Mouse (Mus musculus): ENCODE data around the gene Tbx3.

Gene Tbx3

DNA sequence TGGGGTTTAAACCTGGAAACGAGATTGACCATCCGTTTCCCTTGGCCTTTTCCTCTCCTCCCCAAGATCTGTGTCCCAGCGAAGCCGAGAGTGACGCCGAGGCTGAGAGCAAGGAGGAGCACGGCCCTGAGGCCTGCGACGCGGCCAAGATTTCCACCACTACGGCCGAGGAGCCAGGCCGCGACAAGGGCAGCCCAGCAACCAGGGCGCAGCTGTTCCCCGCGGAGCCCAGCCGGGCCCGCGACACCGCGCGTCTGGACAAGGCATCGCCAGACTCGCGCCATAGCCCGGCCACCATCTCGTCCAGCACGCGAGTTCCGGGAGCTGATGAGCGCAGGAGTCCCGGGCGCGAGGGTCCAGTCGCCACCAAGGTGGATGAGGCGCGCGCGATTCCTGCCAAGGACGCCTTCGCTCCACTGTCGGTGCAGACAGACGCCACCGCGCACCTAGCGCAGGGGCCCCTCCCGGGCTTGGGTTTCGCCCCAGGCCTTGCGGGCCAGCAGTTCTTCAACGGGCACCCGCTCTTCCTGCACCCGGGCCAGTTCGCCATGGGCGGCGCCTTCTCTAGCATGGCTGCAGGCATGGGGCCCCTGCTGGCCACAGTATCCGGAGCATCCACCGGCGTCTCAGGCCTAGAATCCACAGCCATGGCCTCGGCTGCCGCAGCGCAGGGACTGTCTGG lies 10.0 kb downstream of the Tbx3 start:
- DNase-seq: peak; percentile 24

DNA sequence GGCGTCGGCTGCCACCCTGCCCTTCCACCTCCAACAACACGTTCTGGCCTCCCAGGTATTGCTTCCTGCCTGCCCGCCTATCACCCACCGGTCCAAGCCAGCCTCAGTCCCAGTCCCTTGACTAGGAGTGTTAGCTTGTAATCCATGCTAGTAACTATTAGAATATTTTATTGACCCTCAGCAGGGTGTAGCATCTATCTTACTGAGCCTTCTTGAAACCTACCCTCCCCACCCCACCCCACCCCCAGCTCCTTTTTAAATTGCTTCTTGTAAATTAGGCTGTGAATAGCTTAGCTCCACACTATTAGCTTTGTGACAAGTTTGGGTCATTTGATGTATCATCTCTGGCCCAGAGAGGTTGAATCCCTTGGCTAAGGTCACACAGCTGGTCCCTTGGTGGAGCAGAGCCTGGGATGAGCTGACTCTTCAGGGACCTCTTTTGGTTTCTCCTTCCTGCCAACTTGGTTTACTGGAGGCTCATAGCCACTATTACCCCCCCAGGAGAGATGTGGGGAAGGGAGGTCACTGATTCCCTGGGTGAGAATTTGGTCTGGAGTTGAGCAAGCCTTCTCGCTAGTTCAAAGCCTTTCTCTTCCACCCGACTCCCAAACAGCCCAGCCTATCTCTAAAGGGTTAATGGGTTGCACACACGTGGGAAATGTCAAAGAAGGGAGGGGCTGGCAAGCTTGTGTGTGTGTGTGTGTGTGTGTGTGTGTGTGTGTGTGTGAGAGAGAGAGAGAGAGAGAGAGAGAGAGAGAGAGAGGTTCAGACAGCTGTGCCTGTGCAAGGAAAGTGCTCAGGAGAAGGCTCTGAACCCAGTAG lies 10.8 kb downstream of the Tbx3 start:
- DNase-seq: no peak

DNA sequence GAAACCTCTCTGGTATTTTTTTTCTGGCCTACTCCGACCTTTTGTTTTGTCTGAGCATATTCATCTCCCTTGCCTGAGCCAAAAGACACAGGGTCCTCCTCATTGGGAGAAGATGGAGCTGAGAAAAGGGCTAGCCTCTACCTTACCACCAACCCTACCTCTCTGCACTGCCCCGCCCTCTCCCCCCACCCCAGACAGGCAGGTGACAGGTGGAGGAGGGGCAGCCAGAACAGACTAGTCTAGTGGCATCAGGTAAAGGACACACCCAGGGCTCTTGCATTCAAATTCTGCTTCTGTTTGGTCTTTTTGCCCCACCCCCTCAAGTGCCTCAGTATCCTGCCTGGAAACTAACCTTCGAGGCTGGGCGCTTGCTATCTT lies 11.4 kb downstream of the Tbx3 start:
- DNase-seq: no peak

DNA sequence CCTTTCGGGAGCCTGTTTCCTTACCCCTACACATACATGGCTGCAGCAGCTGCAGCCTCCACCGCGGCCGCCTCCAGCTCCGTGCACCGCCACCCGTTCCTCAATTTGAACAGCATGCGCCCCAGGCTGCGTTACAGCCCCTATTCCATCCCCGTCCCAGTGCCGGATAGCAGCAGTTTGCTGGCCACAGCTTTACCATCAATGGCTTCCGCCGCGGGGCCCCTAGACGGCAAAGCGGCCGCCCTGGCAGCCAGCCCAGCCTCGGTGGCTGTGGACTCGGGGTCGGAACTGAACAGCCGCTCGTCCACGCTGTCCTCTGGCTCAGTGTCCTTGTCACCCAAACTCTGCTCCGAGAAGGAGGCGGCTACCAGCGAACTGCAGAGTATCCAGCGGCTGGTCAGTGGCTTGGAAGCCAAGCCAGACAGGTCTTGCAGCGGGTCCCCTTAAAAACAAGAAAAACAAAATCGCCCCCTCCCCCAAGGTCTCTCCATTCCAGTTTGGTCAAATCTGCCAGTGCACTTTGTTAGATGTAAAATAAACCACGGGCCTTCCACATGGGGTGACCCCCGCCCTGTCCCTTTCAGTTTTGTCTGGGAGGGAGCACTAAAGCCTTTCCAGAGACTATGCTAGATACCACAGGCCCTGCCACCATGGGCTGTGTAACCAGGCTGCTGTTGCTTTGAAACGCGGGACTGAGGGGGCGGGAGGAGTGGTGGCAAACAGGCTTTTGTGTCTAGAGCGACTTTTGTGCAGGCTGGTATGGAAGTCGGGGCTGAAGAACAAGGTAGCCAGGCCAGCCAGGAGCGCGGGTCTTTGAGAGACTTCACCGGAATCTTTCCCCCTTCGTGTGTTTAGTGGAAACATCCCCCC lies 12.4 kb downstream of the Tbx3 start:
- no peak for DNase-seq

DNA sequence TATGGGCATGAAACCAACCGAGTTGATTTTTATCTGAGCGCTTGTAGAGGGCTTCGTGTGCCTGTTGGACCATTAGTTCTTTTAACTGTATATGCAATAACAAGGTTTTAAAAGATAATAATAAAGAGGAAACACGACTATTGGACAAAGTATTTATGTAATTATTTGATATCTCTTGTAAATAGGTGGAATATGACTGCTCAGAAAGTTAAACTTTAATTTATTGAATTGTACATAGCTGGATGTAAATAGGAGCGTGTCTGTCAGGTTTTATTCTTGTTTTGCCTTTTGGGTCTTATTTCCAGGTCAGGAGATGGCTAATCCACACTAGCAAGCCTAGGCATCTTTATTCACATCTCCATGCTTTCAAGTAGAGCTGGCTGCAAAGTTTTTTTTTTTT lies 13.4 kb downstream of the Tbx3 start:
- no peak for DNase-seq

DNA sequence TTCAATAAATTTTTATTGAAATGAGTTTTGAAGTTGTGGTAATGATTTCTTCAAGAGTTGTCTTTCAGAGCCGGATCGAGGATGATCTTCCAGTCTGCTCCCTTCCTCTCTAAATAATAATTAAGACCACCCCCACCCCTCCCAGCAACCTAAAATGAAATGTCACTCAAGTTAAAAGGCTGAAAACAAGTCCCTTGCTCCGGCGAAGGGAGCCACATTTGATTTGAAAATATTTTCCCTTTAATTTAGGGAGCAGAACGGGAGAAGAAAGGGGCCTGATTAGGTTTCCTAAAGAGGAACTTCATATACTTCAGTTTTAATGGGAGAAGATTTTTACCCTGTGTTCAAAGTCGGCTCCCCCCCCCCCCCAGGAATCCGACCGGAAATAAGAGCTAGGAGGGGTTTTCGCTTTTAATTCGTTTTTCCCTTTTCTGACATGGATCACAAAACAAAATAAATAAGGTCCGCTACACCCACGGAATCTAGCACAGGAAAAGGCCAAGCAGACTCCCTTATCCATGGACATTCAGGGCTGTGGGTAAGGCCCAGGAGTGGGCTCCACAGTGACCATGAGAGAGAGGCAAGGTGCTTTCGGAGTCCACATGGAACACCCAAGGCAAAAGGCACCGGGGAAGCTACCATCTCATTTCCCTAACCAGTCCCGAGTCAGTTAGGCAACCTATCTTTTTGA lies 14.4 kb downstream of the Tbx3 start:
- no peak for DNase-seq

DNA sequence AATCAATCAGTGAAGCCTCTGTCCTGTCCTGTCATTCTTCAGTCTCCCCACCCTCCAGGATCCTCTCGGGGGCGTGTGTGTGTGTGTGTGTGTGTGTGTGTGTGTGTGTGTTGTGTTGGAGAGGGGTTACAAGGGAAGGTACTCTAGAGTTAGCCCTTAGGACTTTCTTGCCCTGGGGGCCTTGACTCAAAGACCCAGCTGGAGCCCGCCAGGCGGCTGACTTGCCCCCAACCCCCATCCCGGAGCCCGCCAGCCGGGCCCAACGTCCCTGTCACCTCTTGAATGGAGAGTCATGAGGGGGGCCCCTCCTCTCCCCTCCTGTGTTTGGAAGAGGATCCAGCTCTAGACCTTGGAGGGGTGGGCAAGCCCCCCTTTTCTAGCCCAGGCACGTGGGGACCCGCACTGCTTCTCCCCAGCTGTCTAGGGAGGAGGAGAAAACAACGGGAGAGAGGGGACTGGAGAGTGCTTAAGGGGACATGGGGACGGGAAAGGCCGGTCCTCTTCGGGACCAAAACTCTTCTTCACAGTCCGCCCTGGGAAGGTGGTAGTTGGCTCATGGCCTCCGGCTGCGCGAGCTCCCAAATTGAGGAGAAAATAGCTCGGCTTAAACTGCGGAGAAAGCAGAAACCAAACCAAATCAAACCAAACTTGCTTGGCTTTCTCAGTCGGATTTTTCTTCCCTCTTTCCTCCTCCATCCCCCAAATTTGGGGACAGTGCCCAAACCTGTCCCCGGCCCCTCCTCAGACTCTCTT lies 15.2 kb downstream of the Tbx3 start:
- no peak for DNase-seq

DNA sequence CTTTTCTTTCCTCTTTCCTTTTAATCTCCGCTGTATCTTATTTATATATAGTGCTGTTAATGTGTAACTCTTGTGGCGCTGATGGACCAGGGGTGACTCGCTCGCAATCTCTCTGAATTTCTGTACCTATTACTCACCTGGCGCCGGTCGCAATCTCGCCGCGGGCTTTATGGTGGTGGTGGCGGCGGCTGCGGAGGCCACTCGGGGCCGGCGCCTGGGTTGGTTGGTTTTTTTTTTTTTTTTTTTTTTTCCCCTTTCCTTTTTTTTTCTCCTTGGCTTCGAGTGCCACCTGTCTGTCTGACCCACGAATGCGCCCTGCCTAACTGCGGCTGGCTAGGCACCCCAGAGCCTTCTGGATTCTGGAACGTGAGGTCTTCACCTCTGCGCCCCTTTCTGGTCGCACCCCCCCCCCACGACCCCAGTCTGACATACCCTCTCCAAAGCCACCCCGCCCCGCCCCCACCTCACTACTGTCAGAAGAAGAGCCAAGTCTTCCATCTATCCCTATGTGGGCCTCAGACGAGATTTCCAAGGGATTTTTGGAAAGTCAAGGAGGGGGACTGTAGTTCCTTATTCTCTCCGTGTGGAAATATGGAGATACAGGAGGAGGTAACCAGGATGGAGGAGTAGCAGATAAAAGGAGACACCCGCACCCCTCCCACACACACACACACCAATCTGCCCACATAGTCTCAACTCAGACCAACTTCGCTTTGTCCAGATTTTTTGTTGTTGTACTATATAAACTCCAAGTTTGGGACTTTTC lies 15.9 kb downstream of the Tbx3 start:
- no peak for DNase-seq

DNA sequence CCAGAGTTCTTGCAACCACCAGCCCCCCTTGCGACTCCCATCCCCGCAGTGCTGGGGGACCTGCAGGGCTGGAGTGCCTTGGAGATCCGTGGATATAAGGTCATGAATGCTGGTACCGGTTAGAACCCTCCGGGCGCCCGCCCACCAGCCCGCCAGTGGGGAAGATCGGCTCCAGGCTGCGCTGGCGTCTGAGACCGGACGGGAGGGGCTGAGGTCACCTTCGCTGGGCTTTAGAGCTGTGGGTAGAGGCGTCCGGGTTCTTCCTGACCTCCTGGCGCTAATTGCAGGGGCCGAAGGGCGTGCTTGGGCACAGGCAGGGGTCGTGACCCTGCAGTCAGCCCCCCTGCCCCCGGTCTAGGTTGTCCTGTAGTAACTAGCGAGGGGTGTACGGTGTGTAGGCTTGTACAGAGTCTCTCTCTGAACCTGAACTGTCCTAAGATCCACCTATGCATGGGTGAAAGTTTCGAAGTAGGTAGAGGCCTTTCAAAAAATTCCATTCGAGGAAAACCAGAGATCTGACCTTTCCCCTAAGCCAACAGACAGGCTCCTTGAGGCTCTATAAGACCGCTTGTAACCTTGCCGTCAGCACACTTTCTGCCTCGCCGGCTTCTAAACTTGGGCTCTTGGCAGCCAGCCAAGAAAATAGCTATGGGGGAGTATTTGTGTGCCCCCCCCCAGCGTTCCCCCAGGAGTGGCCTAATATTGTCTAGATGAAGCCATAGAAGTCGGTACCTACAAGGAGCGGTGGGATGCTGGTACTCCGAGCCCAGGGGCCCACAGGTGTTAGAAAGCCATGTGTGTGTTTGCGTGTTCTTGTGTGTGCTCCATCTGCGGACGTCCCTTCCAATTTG lies 16.8 kb downstream of the Tbx3 start:
- no peak for DNase-seq

DNA sequence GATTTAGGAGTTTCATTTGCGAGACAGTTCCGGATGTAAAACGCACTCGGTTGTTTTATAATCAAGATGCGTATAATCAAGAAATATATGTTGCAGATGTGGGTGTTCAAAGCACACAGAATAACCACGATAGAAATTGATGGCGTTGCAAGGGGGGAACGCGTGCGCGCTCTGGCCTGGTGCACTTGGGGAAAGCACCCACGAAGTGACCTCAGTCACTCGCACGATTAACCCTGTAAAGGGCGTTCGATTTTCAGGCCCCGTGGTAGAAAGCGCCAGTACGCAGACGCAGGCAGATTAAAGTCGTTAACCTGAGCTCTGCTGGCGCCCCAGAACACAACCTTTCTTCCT lies 17.4 kb downstream of the Tbx3 start:
- DNase-seq: no peak

DNA sequence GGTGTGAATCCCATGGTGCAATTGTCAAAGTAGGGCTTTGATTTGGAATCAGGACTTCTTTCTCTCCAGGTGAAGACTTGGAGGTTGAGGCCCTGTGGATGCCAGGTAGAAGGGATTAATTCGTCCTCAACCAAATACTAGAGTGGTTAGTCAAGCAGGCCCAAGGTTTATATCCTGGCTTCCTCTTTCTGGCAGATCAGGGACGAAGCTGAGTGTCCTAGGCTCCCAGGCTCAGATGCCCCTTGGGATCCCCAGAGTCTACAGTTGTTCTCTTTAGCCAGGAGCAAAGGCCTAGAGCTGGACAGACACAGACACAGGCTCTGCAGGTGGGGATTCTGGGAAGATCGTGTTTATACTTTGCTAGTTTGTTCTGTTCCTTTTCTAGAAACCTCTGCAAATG lies 17.8 kb downstream of the Tbx3 start:
- DNase-seq: no peak

DNA sequence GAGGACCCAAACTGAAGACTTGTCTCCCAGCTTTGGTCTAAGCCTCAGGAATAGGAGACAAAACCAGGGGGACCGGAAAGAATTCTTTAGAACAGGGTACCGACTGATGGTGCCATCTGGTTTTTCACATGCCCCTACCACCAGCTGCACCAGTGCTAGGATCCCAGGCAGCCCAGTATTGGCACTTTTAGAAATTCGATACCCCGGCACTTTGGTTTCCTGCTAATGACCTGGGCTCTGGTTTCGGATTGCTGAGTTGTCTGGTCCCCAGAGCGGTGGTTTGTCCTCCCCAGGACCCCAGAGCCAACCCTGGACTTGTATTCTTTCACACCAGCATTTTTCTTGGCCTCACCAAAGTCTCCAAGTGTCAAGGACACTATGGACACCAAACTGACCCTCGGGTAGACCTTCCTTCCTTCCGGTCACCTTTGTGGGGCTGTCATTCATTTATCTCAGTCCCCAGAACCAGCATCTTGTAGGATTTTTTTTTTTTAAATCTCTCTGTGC lies 18.5 kb downstream of the Tbx3 start:
- no peak for DNase-seq

DNA sequence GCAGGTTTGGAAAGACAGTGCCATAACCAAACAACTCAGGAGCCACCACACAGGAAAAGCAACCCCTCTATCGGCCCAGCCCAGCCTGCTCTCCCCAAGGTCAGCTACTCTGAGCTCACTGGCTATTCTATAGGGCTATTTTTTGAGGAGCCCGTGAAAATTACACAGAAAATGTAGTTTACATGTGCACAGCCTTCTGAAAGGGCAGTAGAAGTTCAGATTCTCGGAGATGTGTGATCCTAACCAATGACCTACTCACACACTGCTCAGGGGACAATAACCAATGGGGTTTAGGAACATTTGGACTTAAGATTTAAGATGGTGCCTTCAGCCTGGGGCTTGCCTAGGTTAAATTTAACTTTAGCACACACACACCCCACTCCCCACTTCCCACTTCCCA lies 19.0 kb downstream of the Tbx3 start:
- no peak for DNase-seq

DNA sequence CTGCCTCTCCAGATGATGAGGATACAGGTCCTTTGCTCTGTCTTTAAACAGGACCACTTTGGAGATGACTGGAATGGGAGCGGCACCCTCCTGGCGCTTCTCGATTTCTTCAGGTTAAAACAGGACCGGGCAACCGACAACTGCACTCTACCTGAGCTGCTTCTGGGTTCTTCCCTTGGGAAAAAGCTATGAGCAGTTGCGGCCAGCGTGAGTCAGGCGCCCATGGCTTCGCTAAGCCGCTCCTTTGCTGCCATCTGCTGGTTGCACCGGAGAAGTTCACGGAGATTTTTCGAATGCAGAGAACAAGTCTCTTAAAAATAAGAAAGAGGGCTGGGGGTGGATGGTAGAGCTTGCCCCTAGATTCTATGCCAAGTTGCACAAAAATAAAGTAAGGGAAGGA lies 20.6 kb downstream of the Tbx3 start:
- DNase-seq: peak; percentile 76

DNA sequence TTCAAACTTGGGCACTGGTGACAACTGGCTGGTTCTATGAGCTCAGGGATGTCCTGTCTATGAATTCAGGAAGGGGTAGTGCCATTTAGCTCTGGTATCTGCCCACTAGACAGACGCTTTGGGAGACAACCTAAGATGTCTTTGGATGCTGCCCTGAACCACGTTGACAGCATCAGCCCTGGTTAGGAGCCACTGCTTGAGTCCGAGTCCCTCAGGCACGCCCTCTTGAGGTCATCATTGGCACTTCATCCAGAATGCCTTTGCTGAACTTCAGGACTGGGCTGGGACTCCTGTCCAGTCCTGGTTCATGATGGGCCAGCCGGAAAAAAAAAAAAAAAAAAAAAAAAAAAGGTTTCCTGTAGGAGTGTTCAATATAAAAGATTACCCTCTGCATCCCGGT lies 22.0 kb downstream of the Tbx3 start:
- no peak for DNase-seq

DNA sequence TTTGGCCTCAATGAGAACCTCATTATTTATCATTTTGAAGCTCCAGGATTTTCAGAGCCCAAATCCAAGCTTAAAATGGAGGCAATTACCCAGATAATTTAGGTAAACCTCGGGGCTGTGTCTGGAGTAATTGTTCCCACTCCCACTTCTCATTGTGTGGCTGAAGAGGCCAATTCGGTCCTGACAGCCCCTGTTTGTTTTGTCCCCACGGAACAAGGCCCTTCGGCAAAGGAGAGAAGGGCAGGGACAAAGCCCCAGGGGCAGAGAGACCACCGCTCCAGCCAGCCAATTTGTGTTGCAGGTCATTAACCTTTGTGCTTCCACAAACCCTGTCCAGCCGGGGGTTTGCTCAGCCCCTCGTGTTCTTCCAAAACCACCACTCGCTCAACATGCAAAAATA lies 24.4 kb downstream of the Tbx3 start:
- no peak for DNase-seq

DNA sequence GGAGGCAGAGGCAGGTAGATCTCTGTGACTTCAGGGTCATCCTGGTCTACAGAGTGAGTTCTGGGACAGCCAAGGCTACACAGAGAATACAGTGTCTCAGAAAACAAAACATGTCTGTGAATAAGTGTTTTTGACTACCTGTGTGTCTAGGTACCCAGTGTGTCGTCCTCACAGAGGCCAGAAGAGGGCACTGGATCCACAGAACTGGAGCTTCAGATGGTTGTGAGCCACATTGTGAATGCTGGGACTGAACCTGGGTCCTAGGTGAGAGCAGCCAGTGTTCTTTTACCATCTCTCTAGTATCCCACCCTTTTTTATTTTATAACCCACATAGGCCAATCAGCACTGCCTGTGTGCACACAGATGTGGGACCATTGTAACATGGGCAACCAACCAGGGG lies 32.6 kb downstream of the Tbx3 start:
- no peak for DNase-seq

DNA sequence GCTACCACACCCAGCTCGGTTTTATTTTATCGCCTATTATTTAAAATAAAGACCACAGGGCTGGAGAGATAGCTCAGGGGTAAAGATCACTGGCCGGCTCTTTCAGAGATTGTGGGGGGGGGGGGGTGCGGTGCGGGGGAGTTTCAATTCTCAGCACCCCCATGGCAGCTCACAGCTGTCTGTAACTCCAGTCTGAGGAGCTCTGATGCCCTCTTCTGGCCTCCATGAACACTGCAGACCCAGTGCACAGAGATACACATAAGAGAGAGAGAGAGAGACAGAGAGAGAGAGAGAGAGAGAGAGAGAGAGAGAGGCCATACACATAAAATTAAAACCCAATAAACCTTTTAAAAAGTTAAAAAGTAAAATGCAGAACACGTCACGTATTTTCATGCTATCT lies 34.4 kb downstream of the Tbx3 start:
- no peak for DNase-seq

DNA sequence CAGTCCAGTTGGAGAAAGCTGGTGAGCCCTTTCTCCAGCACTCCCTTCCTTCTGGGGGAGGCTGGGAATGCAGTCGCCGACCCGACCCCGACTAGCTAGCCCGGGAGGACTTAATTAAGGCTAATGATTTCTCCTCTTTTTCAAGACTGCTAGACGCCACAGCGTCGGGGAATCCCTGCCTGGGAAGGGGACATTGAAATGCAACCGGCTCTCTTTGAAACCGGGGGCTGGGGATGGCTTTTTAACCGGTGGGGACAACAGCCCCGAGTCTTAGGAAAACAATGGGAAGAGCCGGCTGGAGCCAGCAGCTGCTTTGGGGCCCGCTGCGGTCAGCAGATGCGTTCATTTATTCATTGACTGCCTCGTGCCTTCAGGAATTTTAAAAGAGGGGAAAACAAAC lies 36.0 kb downstream of the Tbx3 start:
- DNase-seq: no peak

DNA sequence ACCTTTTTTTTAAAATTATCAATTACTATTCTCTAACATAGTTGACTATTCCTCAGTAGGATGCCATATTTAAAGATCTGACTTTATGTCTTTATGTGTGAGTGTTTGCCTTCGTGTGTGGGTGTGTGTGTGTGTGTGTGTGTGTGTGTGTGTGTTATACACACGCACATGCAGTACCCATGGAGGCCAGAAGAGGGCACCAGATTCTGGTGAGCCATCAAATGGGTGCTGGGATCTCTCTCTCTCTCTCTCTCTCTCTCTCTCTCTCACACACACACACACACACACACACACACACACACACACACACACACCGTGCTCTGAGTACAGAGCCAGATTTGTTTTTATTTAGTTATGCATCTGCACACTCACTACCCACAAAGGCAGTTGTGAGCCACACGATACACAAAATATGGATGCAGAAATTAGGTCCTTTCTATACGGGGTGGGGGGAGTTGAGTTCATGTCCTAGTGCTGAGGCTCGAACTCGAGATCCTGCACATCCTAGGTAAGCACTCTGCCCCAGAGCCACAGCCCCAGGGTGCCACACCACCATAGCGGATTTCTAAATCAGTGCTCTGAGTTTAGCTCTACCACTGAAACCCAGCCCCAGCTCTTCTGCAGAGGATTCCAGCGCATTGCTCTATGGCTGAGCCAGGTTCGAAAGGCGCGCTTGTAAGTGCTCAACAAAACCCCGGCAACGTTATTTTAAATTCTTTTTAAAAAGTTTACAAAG lies 38.5 kb downstream of the Tbx3 start:
- no peak for DNase-seq
